Mouse (Mus musculus) C2C12 (cell line): Measurements from ENCODE around the gene Scamp2.

Experiments
- CTCF ChIP-seq: IDR thresholded peaks from one replicate; pipeline ENCODE4 v1.5.1; 2011; ENCODE audit not compliant: control insufficient read depth, insufficient read depth, insufficient read length
- MYOG ChIP-seq: IDR thresholded peaks from one replicate; pipeline ENCODE4 v1.6.1; 2011; ENCODE audit not compliant: control insufficient read depth, insufficient read length; ENCODE audit errors: extremely low read depth

DNA sequence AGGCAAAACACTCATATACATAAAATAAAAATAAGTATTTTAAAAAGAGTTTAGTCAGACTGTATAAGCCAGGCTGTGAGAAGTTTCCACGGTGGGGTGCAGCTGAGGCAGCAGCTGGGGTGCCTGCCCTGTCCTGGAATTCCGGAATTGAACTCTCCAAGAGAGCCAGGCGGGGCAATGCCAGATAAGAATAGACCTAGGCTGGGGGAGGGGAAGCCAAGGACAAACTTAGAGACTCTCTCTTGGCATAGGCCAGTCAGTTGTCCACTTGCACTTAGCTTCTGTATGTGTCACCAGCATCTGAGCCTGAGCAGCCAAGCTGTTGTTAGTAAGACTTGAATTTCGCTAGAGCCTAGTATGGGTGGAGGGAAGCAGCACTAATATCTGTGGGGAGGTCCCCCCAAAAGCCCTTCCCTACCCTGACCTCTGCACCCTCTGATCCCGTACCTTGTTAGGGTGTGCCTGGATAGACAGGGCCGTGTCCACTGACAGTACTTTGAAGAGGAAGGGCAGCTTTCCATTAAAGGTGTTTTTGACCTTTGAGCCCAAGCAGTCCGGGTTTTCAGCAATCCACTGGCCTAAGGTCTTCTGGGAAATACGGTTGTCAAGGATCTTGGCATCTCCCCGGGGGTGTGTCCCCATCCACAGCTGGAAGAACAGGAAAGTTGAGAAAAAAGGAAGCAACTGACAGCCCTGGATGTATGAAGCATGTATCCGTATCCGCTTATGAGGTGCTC, 10.4 kb upstream of the Scamp2 start:
- no peak for TF ChIP-seq MYOG
- TF ChIP-seq CTCF, result no peak
